Mouse (Mus musculus) T-helper 17 cell (primary cell): ENCODE data around the gene Pknox2.

Source experiments
- in situ Hi-C, 2 experiments: fragments of 300-600 bp; cut with MboI, MseI; formaldehyde crosslinking; loops; 1 replicate in 1 of 2; 2 replicates in 1 of 2; pipeline ENCODE4 v1.15.1; 2025; ENCODE audit warnings: high pct_unique_total_duplicates in 2 of 2

The Pknox2 gene

GRCm38 (mm10) chr9:37140464-37141181 lies 6.6 kb downstream of the Pknox2 start:
- in situ Hi-C loops = no loop called here

GRCm38 (mm10) chr9:37139514-37139913 lies 7.7 kb downstream of the Pknox2 start:
- in situ Hi-C loops = no loop called here

DNA sequence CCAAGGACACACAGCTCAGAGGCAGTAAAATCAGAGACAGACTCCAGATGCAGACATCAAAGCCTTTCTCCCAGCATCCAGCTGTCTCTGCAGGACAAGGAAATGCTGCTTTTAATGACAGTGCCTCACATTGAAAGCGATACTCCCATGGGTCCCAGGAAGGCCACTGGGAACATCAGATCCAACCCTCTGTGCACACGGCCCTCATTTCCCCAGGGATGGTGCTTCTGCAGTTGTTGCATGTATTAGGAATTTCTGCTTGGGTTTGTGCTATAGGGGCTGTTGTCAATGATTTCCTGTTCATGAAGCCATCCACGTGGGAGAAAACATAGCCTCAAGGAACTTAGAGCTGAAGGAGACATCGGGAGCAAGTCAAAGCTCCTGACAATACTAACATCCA lies 8.3 kb downstream of the Pknox2 start:
- in situ Hi-C loops = no loop called here

GRCm38 (mm10) chr9:37136340-37136739 lies 10.9 kb downstream of the Pknox2 start:
- in situ Hi-C loops = no loop called here

DNA sequence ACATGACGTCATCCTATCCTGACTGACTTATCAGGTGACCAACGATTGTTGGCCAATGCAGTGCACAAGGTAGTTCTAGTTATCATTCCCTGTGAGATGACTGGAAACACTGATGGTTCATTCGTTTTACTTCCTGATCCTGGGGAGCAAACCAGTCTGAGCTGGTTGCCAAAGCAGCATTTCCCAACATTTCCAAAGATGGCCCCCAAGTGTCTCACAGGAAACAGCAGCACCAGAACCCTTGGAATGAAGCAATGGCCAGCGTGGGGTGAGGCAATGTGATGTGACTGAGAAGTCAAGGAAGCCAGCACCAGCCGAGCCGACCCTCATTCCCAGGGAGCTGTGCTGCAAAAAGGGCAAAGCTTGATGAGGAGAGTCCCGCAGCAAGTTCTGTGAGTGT lies 13.7 kb downstream of the Pknox2 start:
- in situ Hi-C loops = no loop called here

DNA sequence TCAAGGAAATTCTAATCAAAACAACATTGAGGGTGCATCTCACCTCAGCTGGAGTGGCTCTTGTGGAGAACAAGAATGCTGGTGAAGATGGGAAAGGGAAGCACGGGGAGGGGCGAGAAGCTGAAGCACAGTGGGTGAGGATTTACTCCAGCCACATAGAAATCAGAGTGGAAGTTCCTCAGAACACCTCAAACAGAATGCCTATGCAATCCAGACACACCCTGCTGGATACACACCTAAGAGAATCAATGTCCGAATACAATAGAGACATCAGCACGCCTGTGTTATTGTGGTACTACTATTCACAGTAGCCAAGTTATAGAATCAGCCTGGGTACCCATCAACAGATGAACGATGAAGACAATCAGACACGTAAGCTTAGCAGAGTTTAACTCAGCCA lies 18.2 kb downstream of the Pknox2 start:
- in situ Hi-C loops = no loop called here

DNA sequence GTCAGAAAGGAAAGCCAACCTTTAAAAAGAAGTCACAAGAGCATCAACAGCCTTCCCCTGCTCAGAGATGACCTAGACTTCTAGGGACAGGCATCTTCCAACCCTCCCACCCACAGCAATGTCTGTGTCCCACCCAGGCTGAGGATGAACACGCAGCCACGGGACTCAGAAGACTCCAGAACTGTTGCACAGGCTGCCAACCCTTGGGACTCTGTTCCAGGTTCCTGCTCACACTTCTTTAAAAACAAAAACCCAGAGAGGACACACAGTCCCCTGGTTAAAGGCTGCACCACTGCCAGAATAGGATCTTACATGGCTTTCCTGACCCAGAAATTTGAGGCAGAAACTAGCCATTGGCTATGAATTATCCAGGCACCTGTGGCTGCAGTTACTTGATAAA lies 21.0 kb downstream of the Pknox2 start:
- in situ Hi-C loops = no loop called here

- in situ Hi-C loops = no loop called here
Measured at GRCm38 (mm10) chr9:37124696-37125480, 22.3 kb downstream of the Pknox2 start.

GRCm38 (mm10) chr9:37123384-37123783 lies 23.8 kb downstream of the Pknox2 start:
- in situ Hi-C loops = no loop called here

DNA sequence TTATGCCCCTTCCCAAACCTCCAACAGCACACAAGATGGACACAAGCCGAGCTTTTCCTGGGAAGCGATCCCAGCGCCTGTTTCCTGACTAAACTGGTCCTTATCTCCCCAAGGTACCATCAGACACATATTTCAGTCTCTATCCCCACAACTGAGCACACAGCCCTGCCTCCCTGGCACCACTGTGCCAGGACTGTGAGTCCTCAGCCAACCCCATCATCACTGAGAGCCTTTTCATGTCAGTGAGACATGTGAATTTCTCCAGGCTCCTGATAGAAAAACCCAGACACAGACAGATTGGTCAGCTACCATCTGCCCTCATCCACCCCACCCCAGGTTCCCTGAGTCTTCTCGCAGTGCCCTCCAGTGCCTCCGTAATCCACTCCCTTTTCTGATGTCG lies 24.2 kb downstream of the Pknox2 start:
- in situ Hi-C loops = no loop called here

- in situ Hi-C loops = no loop called here
Measured at GRCm38 (mm10) chr9:37122381-37122780, 24.8 kb downstream of the Pknox2 start.

DNA sequence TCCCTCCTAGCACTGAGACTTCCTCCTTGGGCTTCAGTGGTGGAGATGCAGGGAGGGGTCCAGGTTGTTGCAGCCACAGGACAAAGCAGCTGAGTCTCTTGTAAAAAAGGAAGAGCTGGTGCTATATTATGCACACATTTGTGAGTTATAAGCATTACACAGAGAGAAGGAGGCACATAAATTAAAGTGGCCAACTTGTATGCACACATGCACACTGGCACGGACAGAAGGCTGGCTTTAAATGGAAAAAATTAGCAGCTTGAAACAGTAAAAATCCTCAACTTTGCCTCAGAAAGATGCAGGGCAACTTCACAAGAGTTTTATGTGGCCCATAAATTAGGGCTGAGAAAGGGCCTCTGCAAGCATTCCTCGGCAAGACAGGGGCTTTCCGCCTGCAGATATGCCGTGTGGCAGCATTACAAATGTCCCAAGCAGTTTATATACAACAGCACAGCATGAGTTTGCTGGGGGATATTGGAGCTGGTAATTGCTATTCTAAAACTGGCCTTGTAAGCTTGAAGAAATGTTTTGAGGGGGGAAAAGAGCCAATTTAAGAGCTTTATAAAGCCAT lies 25.4 kb downstream of the Pknox2 start:
- in situ Hi-C loops = no loop called here

DNA sequence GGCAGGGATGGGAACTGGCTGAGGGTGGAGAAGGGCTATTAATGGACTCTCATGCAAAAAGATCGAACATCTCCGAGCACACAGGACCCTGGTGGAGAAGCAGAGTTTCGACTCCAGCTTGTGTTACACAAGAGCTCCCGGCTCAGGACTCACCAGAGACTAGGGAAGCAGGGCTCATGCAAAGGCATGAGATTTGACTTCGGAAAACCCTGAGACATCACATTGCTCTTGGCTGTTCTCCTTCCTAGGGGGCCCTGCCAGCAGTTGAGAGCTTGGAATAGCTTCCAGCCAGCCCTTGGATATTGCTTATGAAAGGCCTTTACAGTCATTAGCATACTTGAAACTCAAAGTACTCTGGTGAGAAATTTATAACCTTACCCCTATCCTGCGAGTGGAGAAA lies 26.4 kb downstream of the Pknox2 start:
- in situ Hi-C loops = no loop called here

GRCm38 (mm10) chr9:37117529-37117928 lies 29.7 kb downstream of the Pknox2 start:
- in situ Hi-C loops = no loop called here

GRCm38 (mm10) chr9:37116632-37117413 lies 30.4 kb downstream of the Pknox2 start:
- in situ Hi-C loops = no loop called here

- in situ Hi-C loops = no loop called here
Measured at GRCm38 (mm10) chr9:37115820-37116219, 31.4 kb downstream of the Pknox2 start.

GRCm38 (mm10) chr9:37114286-37115267 lies 32.6 kb downstream of the Pknox2 start:
- in situ Hi-C loops = no loop called here

DNA sequence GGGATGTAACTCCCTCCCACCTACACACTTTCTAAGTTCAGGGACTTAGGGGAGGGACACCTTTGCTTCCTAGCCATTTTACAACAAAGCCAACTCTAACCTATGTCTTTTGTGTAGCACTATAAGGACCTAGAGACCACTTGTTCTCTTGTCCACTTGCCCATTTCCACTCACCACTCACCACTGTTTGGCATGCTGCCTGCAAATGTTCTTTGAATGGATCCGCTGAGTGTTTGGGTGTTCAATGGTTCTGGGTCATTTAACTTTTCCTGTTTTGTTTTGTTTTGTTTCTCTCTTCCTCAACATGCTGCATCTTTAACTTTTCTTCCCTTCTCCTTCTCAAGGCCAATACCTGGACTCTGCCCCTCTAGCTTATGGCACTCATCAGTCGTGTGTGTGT lies 39.7 kb downstream of the Pknox2 start:
- in situ Hi-C loops = no loop called here

GRCm38 (mm10) chr9:37106808-37107207 lies 40.4 kb downstream of the Pknox2 start:
- in situ Hi-C loops = no loop called here

DNA sequence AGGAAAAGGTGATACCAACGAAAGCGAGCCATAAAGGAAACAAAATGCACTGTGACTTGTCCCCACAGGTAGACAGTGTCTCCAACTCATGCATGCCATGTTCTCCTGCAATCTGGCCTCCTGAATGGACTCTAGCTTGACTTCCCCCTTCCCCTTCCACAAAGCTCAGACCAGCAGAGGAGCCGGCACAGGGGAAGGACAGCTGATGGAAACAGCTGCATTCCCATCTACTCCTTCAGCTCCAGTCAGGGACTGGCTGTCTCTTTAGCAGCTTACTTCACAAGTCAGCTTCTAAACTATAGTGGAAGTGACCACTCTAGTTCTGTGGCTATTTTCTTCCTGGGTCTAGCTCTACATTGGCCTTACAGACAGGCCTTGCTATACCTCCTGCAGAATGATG lies 43.0 kb downstream of the Pknox2 start:
- in situ Hi-C loops = no loop called here

DNA sequence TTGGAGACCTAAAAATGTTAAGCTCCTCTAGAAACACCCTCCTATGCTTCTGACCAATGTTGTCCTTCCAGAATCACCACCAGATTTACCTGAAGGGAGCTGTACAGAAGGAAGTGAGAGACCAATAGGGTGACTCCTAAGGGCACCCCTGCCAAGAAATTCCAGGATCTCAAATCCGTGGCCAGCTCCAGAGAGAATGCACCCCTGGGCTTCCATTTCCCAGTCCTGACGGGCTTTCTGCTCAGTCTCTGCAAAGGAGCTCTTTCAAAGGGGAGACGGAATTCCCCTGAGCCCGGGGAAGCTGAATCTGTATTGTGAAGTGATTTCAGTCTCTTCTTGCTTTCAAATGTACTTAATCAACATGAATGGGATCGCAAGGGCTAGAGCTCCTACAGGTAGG lies 43.4 kb downstream of the Pknox2 start:
- in situ Hi-C loops = no loop called here
